ENCODE assay signal across 8 mouse cellular contexts in genomic region chrX:153237920-153238504, GRCm38 (mm10). TPM values are rescaled to one million over a fixed set of nuclear protein-coding genes. Genes with fewer than 3 reads are reported as not detected.
DNase-seq lines count a peak whose midpoint lies in the region; ATAC-seq and TF ChIP-seq lines count a peak whose summit lies in the region.

No protein-coding gene starts in this region.

- no peaks in the 10 kb centered on the region for H3K79me2 ChIP-seq in CH12.LX (replicated peaks; ENCODE audit: control insufficient read depth, extremely low read depth, insufficient read depth, poor library complexity, severe bottlenecking)

- WGBS in embryonic facial prominence, embryonic 15.5 days, result 12% methylated on average over 23 of the region's 23 CpGs
- 20% methylated on average over 23 of the region's 23 CpGs for WGBS in hindbrain, embryonic 10.5 days
- WGBS in lung, postnatal 0 days, result 7% methylated on average over 11 of the region's 23 CpGs

- H3K36me3 ChIP-seq in CH12.LX (replicated peaks in 1 of 2; ENCODE audit: control insufficient read depth in 1 of 2, insufficient read depth in 1 of 2, low read length in 1 of 2), result no peaks in the 10 kb centered on the region
- no peaks in the 10 kb centered on the region for H3K36me3 ChIP-seq in embryonic facial prominence, embryonic 15.5 days
- no peaks in the 10 kb centered on the region for H3K36me3 ChIP-seq in hindbrain, embryonic 10.5 days
- H3K36me3 ChIP-seq in lung, postnatal 0 days (ENCODE audit: insufficient read depth, low read length), result no peaks in the 10 kb centered on the region

- no peaks in the 10 kb centered on the region for H3K27me3 ChIP-seq in CH12.LX (replicated peaks)
- peaks cover 7% of the 10 kb centered on the region; the same call in 1 of the 2 replicates for H3K27me3 ChIP-seq in embryonic facial prominence, embryonic 15.5 days
- H3K27me3 ChIP-seq in hindbrain, embryonic 10.5 days (ENCODE audit: insufficient read depth, poor library complexity, severe bottlenecking), result peaks cover 20% of the 10 kb centered on the region
- H3K27me3 ChIP-seq in lung, postnatal 0 days (replicated peaks; ENCODE audit: insufficient read depth, low read length), result no peaks in the 10 kb centered on the region

- no peak for TF ChIP-seq EP300 in CH12.LX (IDR thresholded peaks at IDR 0.05; ENCODE audit: low read length)
- no peak for TF ChIP-seq EP300 in lung, postnatal 0 days (IDR thresholded peaks at IDR 0.05)

- H3K4me3 ChIP-seq in CH12.LX (replicated peaks in 1 of 3; ENCODE audit: low read depth in 2 of 3, low read length in 2 of 3, poor library complexity in 1 of 3), result peak overlapping the region in 1 of 3 experiments; percentile 64
- peak overlapping the region; percentile 71 for H3K4me3 ChIP-seq in bone marrow macrophage, adult 2 months (ENCODE audit: insufficient read depth, low read length)
- H3K4me3 ChIP-seq in embryonic facial prominence, embryonic 15.5 days (replicated peaks), result peak overlapping the region; percentile 57
- H3K4me3 ChIP-seq in hindbrain, embryonic 10.5 days, result peak overlapping the region; percentile 62
- H3K4me3 ChIP-seq in lung, postnatal 0 days (ENCODE audit: low read depth, low read length), result peak overlapping the region; percentile 46

- no peak for TF ChIP-seq POLR2A in CH12.LX (IDR thresholded peaks at IDR 0.05; ENCODE audit: low read depth, low read length)
- TF ChIP-seq POLR2A in bone marrow macrophage, adult 2 months (IDR thresholded peaks at IDR 0.05; ENCODE audit: borderline replicate concordance, low read depth, low read length), result no peak

- no peaks in the 10 kb centered on the region for H3K9me3 ChIP-seq in CH12.LX (replicated peaks; ENCODE audit: low read length)
- no peaks in the 10 kb centered on the region for H3K9me3 ChIP-seq in embryonic facial prominence, embryonic 15.5 days (replicated peaks)
- no peaks in the 10 kb centered on the region for H3K9me3 ChIP-seq in hindbrain, embryonic 10.5 days
- no peaks in the 10 kb centered on the region for H3K9me3 ChIP-seq in lung, postnatal 0 days (ENCODE audit: low read length)

- no peak for TF ChIP-seq RAD21 in CH12.LX (IDR thresholded peaks at IDR 0.05; ENCODE audit: low read depth, low read length)

- H3K9ac ChIP-seq in CH12.LX (ENCODE audit: insufficient read depth, low read depth), result no peak overlapping the region
- H3K9ac ChIP-seq in embryonic facial prominence, embryonic 15.5 days, result peak overlapping the region; percentile 23; the same call in 1 of the 2 replicates
- H3K9ac ChIP-seq in lung, postnatal 0 days (replicated peaks; ENCODE audit: low read depth), result peak overlapping the region; percentile 16; the same call in 1 of the 2 replicates

- 0 out of 2 replicates have a peak, but pooled peaks have one; percentile 63 for ATAC-seq in embryonic facial prominence, embryonic 15.5 days (ENCODE audit: insufficient number of reproducible peaks, low FRiP score, low TSS enrichment, low read depth)
- no peak; the same call in 1 of the 2 replicates for ATAC-seq in lung, postnatal 0 days

- no peak for TF ChIP-seq CTCF in CH12.LX (conservative IDR thresholded peaks at IDR 0.05 in 1 of 2, IDR thresholded peaks at IDR 0.05 in 1 of 2; ENCODE audit: low read depth in 2 of 2, low read length in 2 of 2)
- TF ChIP-seq CTCF in bone marrow macrophage, adult 2 months (IDR thresholded peaks at IDR 0.05; ENCODE audit: low read depth, low read length), result no peak
- TF ChIP-seq CTCF in lung, postnatal 0 days (IDR thresholded peaks at IDR 0.05), result no peak

- peaks cover 0 to 4% of the 10 kb centered on the region in 2 experiments; a peak in 1 of 4 replicates for H3K4me1 ChIP-seq in CH12.LX (ENCODE audit: control insufficient read depth in 1 of 2, insufficient read depth in 2 of 2)
- no peaks in the 10 kb centered on the region for H3K4me1 ChIP-seq in bone marrow macrophage, adult 2 months (ENCODE audit: control insufficient read depth, insufficient read depth, low read length)
- no peaks in the 10 kb centered on the region for H3K4me1 ChIP-seq in embryonic facial prominence, embryonic 15.5 days
- H3K4me1 ChIP-seq in hindbrain, embryonic 10.5 days (replicated peaks), result 0 out of 2 replicates have a peak, but pooled peaks cover 7% of the 10 kb centered on the region
- no peaks in the 10 kb centered on the region for H3K4me1 ChIP-seq in lung, postnatal 0 days (ENCODE audit: insufficient read depth, low read depth, low read length)

- in situ Hi-C loops in CH12.LX (cut with MboI; ENCODE audit: low pct_ligation_motif_present, low pct_unique_long_range_greater_than_20kb, low sequenced_read_pairs), result no loop called here

- dilution Hi-C loops in CH12.LX (cut with MboI; ENCODE audit: extremely low pct_ligation_motif_present, extremely low pct_unique_long_range_greater_than_20kb, low sequenced_read_pairs), result no loop called here

- H3K27ac ChIP-seq in CH12.LX (ENCODE audit: insufficient read depth, low read depth), result no peak overlapping the region
- no peak overlapping the region for H3K27ac ChIP-seq in bone marrow macrophage, adult 2 months (ENCODE audit: insufficient read depth, low read depth, low read length)
- peak overlapping the region; percentile 55 for H3K27ac ChIP-seq in embryonic facial prominence, embryonic 15.5 days (replicated peaks)
- H3K27ac ChIP-seq in hindbrain, embryonic 10.5 days, result peak overlapping the region; percentile 83
- H3K27ac ChIP-seq in lung, postnatal 0 days (ENCODE audit: low read length), result no peak overlapping the region

- H3K4me2 ChIP-seq in CH12.LX (ENCODE audit: insufficient read depth, low read depth, poor library complexity, severe bottlenecking), result no peak overlapping the region
- peak overlapping the region; percentile 54 for H3K4me2 ChIP-seq in embryonic facial prominence, embryonic 15.5 days (replicated peaks)
- H3K4me2 ChIP-seq in lung, postnatal 0 days (replicated peaks; ENCODE audit: low read depth, low read length), result peak overlapping the region; percentile 68

- DNase-seq in CH12.LX (ENCODE audit: extremely low read depth), result peak; percentile 25
- DNase-seq in hindbrain, embryonic 10.5 days (ENCODE audit: low spot score), result peak; percentile 54
- DNase-seq in layer of hippocampus, adult 9-11 months, result peak; percentile 23
- DNase-seq in lung, postnatal 0 days (ENCODE audit: low spot score), result peak; percentile 32
- peak; percentile 15 to 49 for DNase-seq in right cerebral cortex, adult 2 months (ENCODE audit: low spot score in 2 of 2)
- DNase-seq in urinary bladder, postnatal 10 days (ENCODE audit: low spot score), result no peak

TF ChIP-seq in CH12.LX, 34 proteins besides CTCF, POLR2A, EP300 and RAD21:
- TF ChIP-seq MAX (IDR thresholded peaks at IDR 0.05; ENCODE audit: low read length), result no peak
- no peak for TF ChIP-seq ZC3H11A (IDR thresholded peaks at IDR 0.05; ENCODE audit: low read depth, low read length)
- no peak for TF ChIP-seq RCOR1 (conservative IDR thresholded peaks at IDR 0.05; ENCODE audit: low read depth, low read length)
- no peak for TF ChIP-seq USF1 (IDR thresholded peaks at IDR 0.05; ENCODE audit: low read depth, low read length)
- no peak for TF ChIP-seq NRF1 (IDR thresholded peaks at IDR 0.05; ENCODE audit: low read depth, low read length)
- TF ChIP-seq UBTF (IDR thresholded peaks at IDR 0.05; ENCODE audit: low read depth, low read length), result no peak
- no peak for TF ChIP-seq E2F4 (IDR thresholded peaks at IDR 0.05; ENCODE audit: insufficient replicate concordance, low read depth, low read length)
- no peak for TF ChIP-seq ZMIZ1 (IDR thresholded peaks at IDR 0.05; ENCODE audit: low read depth, low read length)
TF ChIP-seq in CH12.LX: peak in this region for 0.

RNA-seq across cellular contexts. Expression of gene Klf8, which starts 0.7 kb away (rescaled TPM):
- 0.08 and 0.13 TPM in 2 replicates for total RNA-seq in CH12.LX (2012; rRNA removed)
- 0.75 and 0.82 TPM in 2 replicates for total RNA-seq in CH12.LX (2014; rRNA removed)
- 0.64 and 1.0 TPM in 2 replicates for polyA plus RNA-seq in CH12.LX (2012; ENCODE audit: insufficient read length, low read depth)
- polyA plus RNA-seq in bone marrow macrophage, adult 2 months (2012; ENCODE audit: insufficient read depth, insufficient read length, missing spikeins), result 3.2 and 4.4 TPM in 2 replicates
- 1.9 and 2.1 TPM in 2 replicates for polyA plus RNA-seq in embryonic facial prominence, embryonic 15.5 days (2015; fragmentation: Nextera tagmentation; extraction: Ambion mirVana)
- 1.1 and 1.3 TPM in 2 replicates for polyA plus RNA-seq in hindbrain, embryonic 10.5 days (2016; fragmentation: Nextera tagmentation; extraction: Ambion mirVana)
- 0.88 and 1.1 TPM in 2 replicates for polyA plus RNA-seq in lung, postnatal 0 days (2015; fragmentation: Nextera tagmentation; extraction: Ambion mirVana)

Comparison
In these comparisons a context has a peak if more than half of its experiments do, and no peak if none do; other contexts are left out.
1. H3K27ac ChIP-seq: peak in embryonic facial prominence, embryonic 15.5 days (single experiment) and hindbrain, embryonic 10.5 days (single experiment); none in CH12.LX (single experiment), bone marrow macrophage, adult 2 months (single experiment) and lung, postnatal 0 days (single experiment).